Mouse (Mus musculus): Measurements from ENCODE around the gene Tap2.

DNA sequence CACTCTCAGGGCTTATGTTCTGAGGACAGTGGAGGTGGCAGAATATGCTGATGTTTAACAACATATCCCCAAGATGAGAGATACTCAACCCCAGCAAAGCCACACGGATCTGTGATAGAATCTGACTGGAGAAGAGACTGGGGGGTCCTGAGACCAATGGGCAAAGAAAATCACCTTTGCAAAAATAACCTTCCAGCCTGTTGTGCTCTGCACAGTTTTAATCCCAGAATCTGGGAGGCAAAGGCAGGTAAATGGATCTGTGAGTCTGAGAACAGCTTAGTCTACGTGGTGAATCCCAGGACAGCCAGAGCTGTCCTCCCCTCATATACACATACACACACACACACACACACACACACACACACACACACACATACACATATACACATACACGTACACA is 46.0 kb downstream of the Tap2 start:
- TF ChIP-seq CTCF (IDR thresholded peaks at IDR 0.05; ENCODE audit: low read depth), result no peak
- TF ChIP-seq EP300 (IDR thresholded peaks at IDR 0.05; ENCODE audit: low read depth), result no peak

Measured in liver, embryonic 14.5 days (tissue).